Mouse (Mus musculus) forebrain, postnatal 0 days (tissue): ENCODE results near the gene Tmed3. TPM values are rescaled to one million over a fixed set of nuclear protein-coding genes. Genes with fewer than 3 reads are reported as not detected.

Experiments used
- ATAC-seq: fragments of 200-750 bp; cut with Nextera tagmentation; 2 replicates; pipeline ENCODE4 v1.8.0; 2017; ENCODE audit warnings: mild to moderate bottlenecking, moderate library complexity
- DNase-seq: peaks from one replicate; pipeline ENCODE4 v3.0.0-alpha.2; 2015
- H3K27ac ChIP-seq: fragments of 300-500 bp; sonication (generic); 2 replicates; pipeline ENCODE4 v1.5.1; 2014; ENCODE audit warnings: low read depth, mild to moderate bottlenecking, antibody characterized with exemption, low read length, moderate library complexity, mixed read lengths
- H3K27me3 ChIP-seq: fragments of 300-500 bp; sonication (generic); 2 replicates; pipeline ENCODE4 v1.6.1; 2014; ENCODE audit warnings: mild to moderate bottlenecking, low read length, mixed read lengths; ENCODE audit not compliant: insufficient read depth
- H3K36me3 ChIP-seq: fragments of 300-500 bp; sonication (generic); 2 replicates; pipeline ENCODE4 v1.6.1; 2014; ENCODE audit warnings: mild to moderate bottlenecking, moderate library complexity; ENCODE audit not compliant: insufficient read depth
- H3K4me1 ChIP-seq: fragments of 300-500 bp; sonication (generic); 2 replicates; pipeline ENCODE4 v1.6.1; 2014; ENCODE audit warnings: antibody characterized with exemption; ENCODE audit not compliant: insufficient read depth
- H3K4me2 ChIP-seq: fragments of 300-500 bp; sonication (generic); 2 replicates; pipeline ENCODE4 v1.6.1; 2014; ENCODE audit warnings: low read depth, mild to moderate bottlenecking, moderate library complexity
- H3K4me3 ChIP-seq: fragments of 300-500 bp; sonication (generic); 2 replicates; pipeline ENCODE4 v1.5.1; 2014; ENCODE audit warnings: low read depth, low read length, mixed read lengths
- H3K9ac ChIP-seq: fragments of 300-500 bp; sonication (generic); 2 replicates; pipeline ENCODE4 v1.6.1; 2014; ENCODE audit warnings: mild to moderate bottlenecking
- H3K9me3 ChIP-seq: fragments of 300-500 bp; sonication (generic); 2 replicates; pipeline ENCODE4 v1.6.1; 2016; ENCODE audit warnings: low read length
- CTCF ChIP-seq: sonication (generic); IDR thresholded peaks from 2 replicates; pipeline ENCODE4 v1.5.1; 2016; ENCODE audit warnings: antibody characterized with exemption, control low read depth, low read depth
- WGBS: fragments of 180-500 bp; shearing (Covaris S2); extraction: QIAGEN DNeasy Blood & Tissue Kit; methylation state at CpG from one replicate; pipeline ENCODE4 v1.1.7; 2014; 5-methylcytosine and 5-hydroxymethylcytosine counted together
- polyA plus RNA-seq: library from polyadenylated mRNA; unstranded; fragments of >200 nt; fragmentation: Nextera tagmentation; extraction: Ambion mirVana; gene quantifications from 2 replicates; pipeline ENCODE4 v1.2.1, GENCODE M21; 2015
- total RNA-seq: library from RNA; depleted of rRNA; stranded (reverse); fragments of >200 nt; gene quantifications from 2 replicates; pipeline ENCODE4 v1.2.3, GENCODE M21; 2014

Tmed3 gene
- total and polyA plus RNA-seq, 2 experiments from 2014 or later: 55.5 to 57.2 TPM

- Histone ChIP-seq H3K9ac (peak overlapping the region; percentile 71), H3K27ac (peak overlapping the region; percentile 60; the same call in 1 of the 2 replicates), H3K4me1 (peaks cover 9% of the 10 kb centered on the region), H3K9me3 (no peaks in the 10 kb centered on the region), H3K4me2 (peak overlapping the region; percentile 89), H3K27me3 (no peaks in the 10 kb centered on the region), H3K4me3 (peak overlapping the region; percentile 59), H3K36me3 (peaks cover 9% of the 10 kb centered on the region)
- DNase-seq: no peak
- ATAC-seq: peak; percentile 38
- WGBS: 12% methylated on average over 10 of the region's 10 CpGs
- no peak for TF ChIP-seq CTCF
Observed at GRCm38 (mm10) chr9:89705197-89705533, 297 bp upstream of the Tmed3 start.

- Histone ChIP-seq H3K9ac (no peak overlapping the region), H3K27me3 (no peaks in the 10 kb centered on the region), H3K4me2 (no peak overlapping the region), H3K27ac (no peak overlapping the region), H3K36me3 (peaks cover 28% of the 10 kb centered on the region), H3K4me1 (peaks cover 9% of the 10 kb centered on the region), H3K9me3 (no peaks in the 10 kb centered on the region), H3K4me3 (no peak overlapping the region)
- no peak for TF ChIP-seq CTCF
- ATAC-seq (no peak), DNase-seq (no peak)
- 98% methylated on average over 2 of the region's 2 CpGs for WGBS
Observed at GRCm38 (mm10) chr9:89700910-89701457, 3.9 kb downstream of the Tmed3 start.

DNA sequence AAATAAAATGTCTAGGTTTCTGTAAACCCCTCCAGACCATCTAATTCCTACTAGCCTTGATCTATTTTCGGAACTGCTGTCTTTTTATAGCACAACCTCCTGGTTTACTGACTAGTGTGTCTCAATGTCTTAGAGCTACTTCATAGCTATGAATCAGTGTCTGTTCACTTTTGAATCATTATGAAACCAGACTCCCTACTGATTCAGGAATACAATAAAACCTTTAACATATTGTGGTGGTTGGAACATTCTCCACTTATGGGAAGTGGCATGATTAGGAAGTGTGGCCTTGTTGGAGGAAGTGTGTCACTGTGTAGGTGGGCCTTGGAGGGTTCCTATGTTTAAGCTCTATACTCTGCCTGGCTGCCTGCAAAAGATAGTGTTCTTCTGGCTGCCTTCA, 9.7 kb downstream of the Tmed3 start:
- no peaks in the 10 kb centered on the region for H3K27me3 ChIP-seq
- peaks cover 18% of the 10 kb centered on the region; the same call in 1 of the 2 replicates for H3K36me3 ChIP-seq
- no peaks in the 10 kb centered on the region for H3K4me1 ChIP-seq
- no peak overlapping the region for H3K27ac ChIP-seq
- no peak for TF ChIP-seq CTCF
- H3K4me2 ChIP-seq: no peak overlapping the region
- H3K4me3 ChIP-seq: no peak overlapping the region
- no peaks in the 10 kb centered on the region for H3K9me3 ChIP-seq
- WGBS: 93% methylated on average over 1 of the region's 1 CpGs
- H3K9ac ChIP-seq: no peak overlapping the region
- no peak for DNase-seq
- no peak for ATAC-seq

DNA sequence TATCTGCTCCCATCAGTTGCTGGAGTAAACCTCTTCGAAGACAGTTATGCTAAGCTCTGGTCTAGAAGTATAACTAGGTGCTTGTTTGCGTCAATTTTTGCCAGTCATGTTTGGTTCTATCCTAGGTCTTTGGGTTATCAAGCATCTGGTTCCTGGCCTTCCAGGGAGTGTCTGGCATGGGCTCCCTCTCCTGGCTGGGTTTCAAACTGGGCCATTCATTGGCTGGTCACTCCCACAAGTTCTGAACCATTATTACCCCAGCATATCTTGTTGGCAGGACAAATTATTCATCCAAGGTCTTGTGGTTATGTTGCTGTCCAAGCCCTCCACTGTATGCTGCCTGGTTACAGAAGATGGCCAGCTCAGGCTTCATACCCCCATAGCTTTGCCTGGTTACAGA, 11.2 kb downstream of the Tmed3 start:
- Histone ChIP-seq H3K27ac (no peak overlapping the region), H3K9me3 (no peaks in the 10 kb centered on the region), H3K4me1 (no peaks in the 10 kb centered on the region), H3K36me3 (0 out of 2 replicates have a peak, but pooled peaks cover 6% of the 10 kb centered on the region), H3K4me2 (no peak overlapping the region), H3K4me3 (no peak overlapping the region), H3K27me3 (no peaks in the 10 kb centered on the region), H3K9ac (no peak overlapping the region)
- no peak for DNase-seq
- ATAC-seq: no peak
- 95% methylated on average over 2 of the region's 2 CpGs for WGBS
- no peak for TF ChIP-seq CTCF

DNA sequence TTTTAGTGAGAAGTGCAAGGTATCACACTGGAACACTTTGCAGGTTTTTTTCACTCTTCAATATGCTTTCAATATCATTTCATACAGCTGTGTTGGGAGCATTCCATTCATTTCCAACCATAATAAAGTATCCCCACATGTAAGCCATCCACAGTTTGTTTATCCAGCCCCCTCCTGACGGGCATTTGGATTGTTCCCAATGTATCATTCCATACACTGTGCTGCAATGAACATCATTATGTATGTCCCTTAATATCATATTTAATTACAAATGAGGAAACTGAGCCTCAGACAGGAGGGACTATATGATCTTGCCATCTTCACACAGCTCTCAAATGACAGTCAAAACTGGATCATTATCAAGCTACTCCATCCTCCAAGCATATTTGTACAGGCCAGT, 15.7 kb downstream of the Tmed3 start:
- no peaks in the 10 kb centered on the region for H3K4me1 ChIP-seq
- H3K27me3 ChIP-seq: no peaks in the 10 kb centered on the region
- TF ChIP-seq CTCF: no peak
- no peaks in the 10 kb centered on the region for H3K36me3 ChIP-seq
- DNase-seq (no peak), ATAC-seq (no peak)
- H3K4me2 ChIP-seq: no peak overlapping the region
- H3K9me3 ChIP-seq: no peaks in the 10 kb centered on the region
- WGBS: 73% methylated on average over 1 of the region's 1 CpGs
- no peak overlapping the region for H3K4me3 ChIP-seq
- no peak overlapping the region for H3K9ac ChIP-seq
- H3K27ac ChIP-seq: no peak overlapping the region

DNA sequence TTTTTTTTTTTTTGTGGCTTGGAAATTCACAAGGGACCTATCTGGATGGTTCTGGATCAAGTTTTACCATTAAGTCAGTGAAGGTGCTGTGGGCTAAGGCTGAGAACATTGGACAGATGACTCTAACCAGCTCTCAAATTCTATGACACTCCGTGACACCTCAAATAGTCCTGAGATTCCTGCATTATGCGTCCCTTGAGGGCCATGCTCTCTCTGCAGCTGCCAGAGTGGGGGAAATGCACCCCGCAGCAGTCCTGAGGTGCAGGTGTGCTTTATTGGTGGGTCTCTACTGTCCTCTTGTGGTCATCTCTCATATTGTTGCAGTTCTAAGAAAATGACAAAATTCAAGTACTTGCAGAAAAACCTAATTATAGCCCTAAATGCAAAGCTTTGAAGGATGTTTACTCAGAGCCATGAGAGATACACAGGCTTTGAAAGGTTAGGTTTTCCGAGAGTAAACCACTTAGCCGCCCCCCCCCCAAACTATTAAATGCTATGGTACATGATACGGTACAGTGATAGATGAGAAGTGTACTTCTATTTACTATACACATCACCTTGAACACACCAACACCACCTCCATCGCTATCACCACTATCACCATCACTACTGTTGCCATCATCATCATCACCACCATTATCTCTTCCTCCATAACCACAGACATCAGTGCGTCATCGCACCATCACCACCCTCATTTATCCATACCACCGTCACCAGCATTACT, 17.2 kb downstream of the Tmed3 start:
- DNase-seq: peak; percentile 71
- H3K27me3 ChIP-seq: no peaks in the 10 kb centered on the region
- H3K27ac ChIP-seq: no peak overlapping the region
- no peaks in the 10 kb centered on the region for H3K9me3 ChIP-seq
- H3K36me3 ChIP-seq: no peaks in the 10 kb centered on the region
- H3K4me2 ChIP-seq: no peak overlapping the region
- no peak overlapping the region for H3K4me3 ChIP-seq
- WGBS: 58% methylated on average over 10 of the region's 10 CpGs
- no peak overlapping the region for H3K9ac ChIP-seq
- TF ChIP-seq CTCF: peak; percentile 86
- ATAC-seq: peak; percentile 87
- no peaks in the 10 kb centered on the region for H3K4me1 ChIP-seq

GRCm38 (mm10) chr9:89686262-89686661, 18.6 kb downstream of the Tmed3 start:
- no peaks in the 10 kb centered on the region for H3K36me3 ChIP-seq
- no peaks in the 10 kb centered on the region for H3K4me1 ChIP-seq
- ATAC-seq (no peak), DNase-seq (no peak)
- H3K27me3 ChIP-seq: no peaks in the 10 kb centered on the region
- no peak overlapping the region for H3K4me2 ChIP-seq
- peak; percentile 36 for TF ChIP-seq CTCF
- 64% methylated on average over 2 of the region's 2 CpGs for WGBS
- H3K4me3 ChIP-seq: no peak overlapping the region
- H3K27ac ChIP-seq: no peak overlapping the region
- no peaks in the 10 kb centered on the region for H3K9me3 ChIP-seq
- no peak overlapping the region for H3K9ac ChIP-seq
